Mouse (Mus musculus) hindbrain, embryonic 12.5 days (tissue): ENCODE data around the gene Ugcg. TPM values are rescaled to one million over a fixed set of nuclear protein-coding genes. Genes with fewer than 3 reads are reported as not detected.

ENCODE experiments used
- ATAC-seq: fragments of 200-750 bp; cut with Nextera tagmentation; 2 replicates; pipeline ENCODE4 v1.8.0; 2017; ENCODE audit warnings: moderate TSS enrichment; ENCODE audit not compliant: low FRiP score
- H3K27ac ChIP-seq: fragments of 300-500 bp; sonication (generic); 2 replicates; pipeline ENCODE4 v1.5.1; 2016; ENCODE audit warnings: mild to moderate bottlenecking
- H3K27me3 ChIP-seq: fragments of 300-500 bp; sonication (generic); 2 replicates; pipeline ENCODE4 v1.6.1; 2016; ENCODE audit warnings: mild to moderate bottlenecking
- H3K36me3 ChIP-seq: fragments of 300-500 bp; sonication (generic); 2 replicates; pipeline ENCODE4 v1.6.1; 2016; ENCODE audit warnings: mild to moderate bottlenecking
- H3K4me1 ChIP-seq: fragments of 300-500 bp; sonication (generic); 2 replicates; pipeline ENCODE4 v1.6.1; 2016
- H3K4me2 ChIP-seq: fragments of 300-500 bp; sonication (generic); replicated peaks from 2 replicates; pipeline ENCODE4 v1.6.1; 2016; ENCODE audit warnings: mild to moderate bottlenecking
- H3K4me3 ChIP-seq: fragments of 300-500 bp; sonication (generic); 2 replicates; pipeline ENCODE4 v1.5.1; 2016; ENCODE audit warnings: mild to moderate bottlenecking
- H3K9ac ChIP-seq: fragments of 300-500 bp; sonication (generic); 2 replicates; pipeline ENCODE4 v1.6.1; 2016; ENCODE audit warnings: mild to moderate bottlenecking, moderate library complexity
- H3K9me3 ChIP-seq: fragments of 300-500 bp; sonication (generic); replicated peaks from 2 replicates; pipeline ENCODE4 v1.6.1; 2016; ENCODE audit warnings: mild to moderate bottlenecking
- WGBS: fragments of 180-500 bp; shearing (Covaris S2); methylation state at CpG from one replicate; pipeline ENCODE4 v1.1.7; 2016; 5-methylcytosine and 5-hydroxymethylcytosine counted together
- polyA plus RNA-seq: library from polyadenylated mRNA; unstranded; fragments of >200 nt; fragmentation: Nextera tagmentation; extraction: Ambion mirVana; gene quantifications from 2 replicates; pipeline ENCODE4 v1.2.1, GENCODE M21; 2016

The Ugcg gene
- polyA plus RNA-seq, 1 experiment from 2014 or later, result 17.9 TPM

GRCm38 (mm10) chr4:59196346-59197077, 7.5 kb downstream of the Ugcg start:
- 45% methylated on average over 12 of the region's 12 CpGs for WGBS
- Histone ChIP-seq H3K4me1 (peaks cover 25% of the 10 kb centered on the region), H3K36me3 (no peaks in the 10 kb centered on the region), H3K4me2 (no peak overlapping the region), H3K27me3 (no peaks in the 10 kb centered on the region), H3K9me3 (no peaks in the 10 kb centered on the region), H3K9ac (no peak overlapping the region), H3K4me3 (no peak overlapping the region), H3K27ac (0 out of 2 replicates have a peak overlapping the region, but pooled peaks have one; percentile 23)
- no peak for ATAC-seq

- Histone ChIP-seq H3K36me3 (no peaks in the 10 kb centered on the region), H3K9ac (no peak overlapping the region), H3K4me1 (peaks cover 25% of the 10 kb centered on the region), H3K27ac (no peak overlapping the region), H3K9me3 (no peaks in the 10 kb centered on the region), H3K4me2 (no peak overlapping the region), H3K27me3 (no peaks in the 10 kb centered on the region), H3K4me3 (no peak overlapping the region)
- no peak for ATAC-seq
- 58% methylated on average over 6 of the region's 6 CpGs for WGBS
Observed at GRCm38 (mm10) chr4:59197078-59197424, 8.0 kb downstream of the Ugcg start.

GRCm38 (mm10) chr4:59197462-59197861, 8.4 kb downstream of the Ugcg start:
- ATAC-seq, result no peak
- Histone ChIP-seq H3K36me3 (no peaks in the 10 kb centered on the region), H3K27me3 (no peaks in the 10 kb centered on the region), H3K27ac (no peak overlapping the region), H3K9ac (no peak overlapping the region), H3K9me3 (no peaks in the 10 kb centered on the region), H3K4me3 (no peak overlapping the region), H3K4me1 (peaks cover 25% of the 10 kb centered on the region), H3K4me2 (no peak overlapping the region)
- 88% methylated on average over 3 of the region's 3 CpGs for WGBS

- Histone ChIP-seq H3K27ac (no peak overlapping the region), H3K4me1 (peaks cover 25% of the 10 kb centered on the region), H3K27me3 (no peaks in the 10 kb centered on the region), H3K9ac (no peak overlapping the region), H3K36me3 (no peaks in the 10 kb centered on the region), H3K4me2 (no peak overlapping the region), H3K4me3 (no peak overlapping the region), H3K9me3 (no peaks in the 10 kb centered on the region)
- peak; percentile 65 for ATAC-seq
- WGBS, result 35% methylated on average over 8 of the region's 8 CpGs
Observed at GRCm38 (mm10) chr4:59199341-59199740, 10.3 kb downstream of the Ugcg start.

- Histone ChIP-seq H3K4me2 (no peak overlapping the region), H3K4me1 (peaks cover 25% of the 10 kb centered on the region), H3K9me3 (no peaks in the 10 kb centered on the region), H3K4me3 (no peak overlapping the region), H3K36me3 (no peaks in the 10 kb centered on the region), H3K27me3 (no peaks in the 10 kb centered on the region), H3K27ac (no peak overlapping the region), H3K9ac (no peak overlapping the region)
- 70% methylated on average over 8 of the region's 8 CpGs for WGBS
- peak; percentile 7; the same call in 1 of the 2 replicates for ATAC-seq
Observed at GRCm38 (mm10) chr4:59199805-59200204, 10.7 kb downstream of the Ugcg start.

GRCm38 (mm10) chr4:59200636-59201035, 11.6 kb downstream of the Ugcg start:
- H3K4me1 ChIP-seq, result peaks cover 25% of the 10 kb centered on the region
- H3K4me2 ChIP-seq, result no peak overlapping the region
- H3K4me3 ChIP-seq, result no peak overlapping the region
- no peaks in the 10 kb centered on the region for H3K9me3 ChIP-seq
- no peaks in the 10 kb centered on the region for H3K36me3 ChIP-seq
- no peak overlapping the region for H3K9ac ChIP-seq
- ATAC-seq, result no peak
- H3K27ac ChIP-seq, result no peak overlapping the region
- WGBS, result 92% methylated on average over 3 of the region's 3 CpGs
- H3K27me3 ChIP-seq, result no peaks in the 10 kb centered on the region

GRCm38 (mm10) chr4:59204616-59205015, 15.6 kb downstream of the Ugcg start:
- Histone ChIP-seq H3K4me1 (peaks cover 12% of the 10 kb centered on the region), H3K4me2 (no peak overlapping the region), H3K27ac (no peak overlapping the region), H3K27me3 (no peaks in the 10 kb centered on the region), H3K36me3 (peaks cover 10% of the 10 kb centered on the region), H3K9ac (no peak overlapping the region), H3K4me3 (no peak overlapping the region), H3K9me3 (no peaks in the 10 kb centered on the region)
- 77% methylated on average over 4 of the region's 4 CpGs for WGBS
- no peak for ATAC-seq

GRCm38 (mm10) chr4:59205758-59206340, 16.8 kb downstream of the Ugcg start:
- no peak overlapping the region for H3K4me2 ChIP-seq
- no peaks in the 10 kb centered on the region for H3K27me3 ChIP-seq
- ATAC-seq, result no peak
- no peaks in the 10 kb centered on the region for H3K9me3 ChIP-seq
- peaks cover 13% of the 10 kb centered on the region for H3K36me3 ChIP-seq
- peaks cover 8% of the 10 kb centered on the region; the same call in 1 of the 2 replicates for H3K4me1 ChIP-seq
- 66% methylated on average over 2 of the region's 2 CpGs for WGBS
- no peak overlapping the region for H3K27ac ChIP-seq
- H3K9ac ChIP-seq, result no peak overlapping the region
- H3K4me3 ChIP-seq, result no peak overlapping the region

- H3K27me3 ChIP-seq, result no peaks in the 10 kb centered on the region
- H3K4me1 ChIP-seq, result peaks cover 8% of the 10 kb centered on the region; the same call in 1 of the 2 replicates
- no peak overlapping the region for H3K4me3 ChIP-seq
- no peaks in the 10 kb centered on the region for H3K9me3 ChIP-seq
- 77% methylated on average over 3 of the region's 4 CpGs for WGBS
- H3K27ac ChIP-seq, result no peak overlapping the region
- peaks cover 13% of the 10 kb centered on the region for H3K36me3 ChIP-seq
- ATAC-seq, result no peak
- no peak overlapping the region for H3K4me2 ChIP-seq
- H3K9ac ChIP-seq, result no peak overlapping the region
Observed at GRCm38 (mm10) chr4:59206600-59206999, 17.5 kb downstream of the Ugcg start.

GRCm38 (mm10) chr4:59208607-59209006, 19.6 kb downstream of the Ugcg start:
- no peak overlapping the region for H3K4me2 ChIP-seq
- H3K9ac ChIP-seq, result no peak overlapping the region
- no peak overlapping the region for H3K27ac ChIP-seq
- H3K27me3 ChIP-seq, result no peaks in the 10 kb centered on the region
- peaks cover 13% of the 10 kb centered on the region for H3K36me3 ChIP-seq
- WGBS, result 89% methylated on average over 4 of the region's 4 CpGs
- H3K9me3 ChIP-seq, result no peaks in the 10 kb centered on the region
- no peak for ATAC-seq
- H3K4me1 ChIP-seq, result peaks cover 8% of the 10 kb centered on the region; the same call in 1 of the 2 replicates
- no peak overlapping the region for H3K4me3 ChIP-seq

GRCm38 (mm10) chr4:59211181-59211580, 22.1 kb downstream of the Ugcg start:
- no peak for ATAC-seq
- no peak overlapping the region for H3K4me3 ChIP-seq
- H3K9ac ChIP-seq, result no peak overlapping the region
- no peaks in the 10 kb centered on the region for H3K9me3 ChIP-seq
- no peak overlapping the region for H3K4me2 ChIP-seq
- H3K4me1 ChIP-seq, result peaks cover 3% of the 10 kb centered on the region; the same call in 1 of the 2 replicates
- no peak overlapping the region for H3K27ac ChIP-seq
- peaks cover 30% of the 10 kb centered on the region for H3K36me3 ChIP-seq
- H3K27me3 ChIP-seq, result no peaks in the 10 kb centered on the region
- 93% methylated on average over 9 of the region's 9 CpGs for WGBS

GRCm38 (mm10) chr4:59213833-59214232, 24.8 kb downstream of the Ugcg start:
- Histone ChIP-seq H3K9ac (no peak overlapping the region), H3K9me3 (no peaks in the 10 kb centered on the region), H3K27me3 (no peaks in the 10 kb centered on the region), H3K27ac (no peak overlapping the region), H3K36me3 (peaks cover 32% of the 10 kb centered on the region), H3K4me2 (no peak overlapping the region), H3K4me1 (no peaks in the 10 kb centered on the region), H3K4me3 (no peak overlapping the region)
- ATAC-seq, result no peak
- 73% methylated on average over 4 of the region's 4 CpGs for WGBS

- Histone ChIP-seq H3K27me3 (no peaks in the 10 kb centered on the region), H3K9ac (no peak overlapping the region), H3K4me1 (no peaks in the 10 kb centered on the region), H3K27ac (no peak overlapping the region), H3K4me2 (no peak overlapping the region), H3K4me3 (no peak overlapping the region), H3K9me3 (no peaks in the 10 kb centered on the region), H3K36me3 (peaks cover 34% of the 10 kb centered on the region)
- 95% methylated on average over 5 of the region's 5 CpGs for whole genome bisulfite sequencing
- no peak for ATAC-seq
Observed at GRCm38 (mm10) chr4:59214695-59215094, 25.6 kb downstream of the Ugcg start.
